Mouse (Mus musculus): Measurements from ENCODE around the gene Scgb1b11. TPM values are rescaled to one million over a fixed set of nuclear protein-coding genes. Genes with fewer than 3 reads are reported as not detected.
"Not testable (repeated sequence)": the region's sequence is repeated elsewhere in the genome, so short reads cannot be mapped to it uniquely, and the experiment has no call there.

Scgb1b11 gene
- not detected in 2 replicates for polyA plus RNA-seq (2012; rRNA removed)

- not testable (repeated sequence) for DNase-seq (ENCODE audit: extremely low spot score in 1 of 2, low spot score in 1 of 2)
Observed at GRCm38 (mm10) chr7:32222540-32222939, at the start of gene Scgb1b11. Gene Scgb1b11 (plus strand): TSS chr7:32222840.

- DNase-seq (ENCODE audit: extremely low spot score in 1 of 2, low spot score in 1 of 2) = not testable (repeated sequence)
Observed at GRCm38 (mm10) chr7:32211045-32211444, 11.6 kb upstream of the Scgb1b11 start, which contains the start of gene Scgb2b11. Gene Scgb2b11 (minus strand): TSS chr7:32211145.

Other genes starting within 250 kb of the Scgb1b11 start
- not detected in 2 replicates for gene Scgb1b10, start 122.0 kb upstream of the Scgb1b11 start, polyA plus RNA-seq (2012; rRNA removed)
- not detected in 2 replicates for gene Scgb2b11, start 11.7 kb upstream of the Scgb1b11 start, polyA plus RNA-seq (2012; rRNA removed)
- not detected in 2 replicates for gene Scgb2b12, start 104.4 kb downstream of the Scgb1b11 start, polyA plus RNA-seq (2012; rRNA removed)
- not detected in 2 replicates for gene Scgb1b12, start 111.3 kb downstream of the Scgb1b11 start, polyA plus RNA-seq (2012; rRNA removed)
- gene Scgb1b29, start 218.7 kb downstream of the Scgb1b11 start, polyA plus RNA-seq (2012; rRNA removed) = not detected in 2 replicates

Data from frontal cortex, adult 2 months (tissue).